Mouse (Mus musculus) neural tube, embryonic 15.5 days (tissue): Measurements from ENCODE around the gene Snx5. TPM values are rescaled to one million over a fixed set of nuclear protein-coding genes. Genes with fewer than 3 reads are reported as not detected.

Experiments used
- ATAC-seq: fragments of 200-750 bp; cut with Nextera tagmentation; 2 replicates; pipeline ENCODE4 v1.8.0; 2017; ENCODE audit warnings: mild to moderate bottlenecking, moderate TSS enrichment, moderate library complexity; ENCODE audit not compliant: low FRiP score
- H3K27ac ChIP-seq: fragments of 300-500 bp; sonication (generic); replicated peaks from 2 replicates; pipeline ENCODE4 v1.5.1; 2015; ENCODE audit warnings: mild to moderate bottlenecking, inconsistent platforms
- H3K27me3 ChIP-seq: fragments of 300-500 bp; sonication (generic); replicated peaks from 2 replicates; pipeline ENCODE4 v1.6.1; 2015; ENCODE audit warnings: inconsistent platforms
- H3K36me3 ChIP-seq: fragments of 300-500 bp; sonication (generic); 2 replicates; pipeline ENCODE4 v1.6.1; 2015; ENCODE audit warnings: inconsistent platforms
- H3K4me1 ChIP-seq: fragments of 300-500 bp; sonication (generic); 2 replicates; pipeline ENCODE4 v1.6.1; 2015; ENCODE audit warnings: inconsistent platforms
- H3K4me2 ChIP-seq: fragments of 300-500 bp; sonication (generic); 2 replicates; pipeline ENCODE4 v1.6.1; 2015; ENCODE audit warnings: inconsistent platforms, mild to moderate bottlenecking, moderate library complexity
- H3K4me3 ChIP-seq: fragments of 300-500 bp; sonication (generic); replicated peaks from 2 replicates; pipeline ENCODE4 v1.5.1; 2015; ENCODE audit warnings: mild to moderate bottlenecking, inconsistent platforms
- H3K9ac ChIP-seq: fragments of 300-500 bp; sonication (generic); replicated peaks from 2 replicates; pipeline ENCODE4 v1.6.1; 2015; ENCODE audit warnings: mild to moderate bottlenecking, inconsistent platforms
- H3K9me3 ChIP-seq: fragments of 300-500 bp; sonication (generic); replicated peaks from 2 replicates; pipeline ENCODE4 v1.6.1; 2016; ENCODE audit warnings: inconsistent platforms
- WGBS: fragments of 180-500 bp; shearing (Covaris S2); methylation state at CpG from one replicate; pipeline ENCODE4 v1.1.7; 2015; ENCODE audit warnings: mixed read lengths; 5-methylcytosine and 5-hydroxymethylcytosine counted together
- polyA plus RNA-seq: library from polyadenylated mRNA; unstranded; fragments of >200 nt; fragmentation: Nextera tagmentation; extraction: Ambion mirVana; gene quantifications from 2 replicates; pipeline ENCODE4 v1.2.1, GENCODE M21; 2015

The Snx5 gene
- polyA plus RNA-seq: 74.4 and 93.8 TPM in 2 replicates

GRCm38 (mm10) chr2:144270507-144271420 is at the start of gene Snx5, which contains the start of gene Mgme1:
Snx5 (minus strand) TSS chr2:144270906.
Mgme1 (plus strand) TSS chr2:144270663.
- Histone ChIP-seq H3K36me3 (no peaks in the 10 kb centered on the region), H3K4me3 (peak within 1 kb of the TSS; percentile 63), H3K9ac (peak within 1 kb of the TSS; percentile 90), H3K27me3 (no peaks in the 10 kb centered on the region), H3K27ac (peak within 1 kb of the TSS; percentile 96), H3K4me2 (peak within 1 kb of the TSS; percentile 83), H3K4me1 (peaks cover 33% of the 10 kb centered on the region), H3K9me3 (no peaks in the 10 kb centered on the region)
- peak; percentile 99 for ATAC-seq
- WGBS: 1% methylated on average over 84 of the region's 93 CpGs

- Histone ChIP-seq H3K4me2 (no peak overlapping the region), H3K4me3 (no peak overlapping the region), H3K9ac (no peak overlapping the region), H3K9me3 (no peaks in the 10 kb centered on the region), H3K27me3 (no peaks in the 10 kb centered on the region), H3K36me3 (no peaks in the 10 kb centered on the region), H3K27ac (no peak overlapping the region), H3K4me1 (no peaks in the 10 kb centered on the region)
- no peak for ATAC-seq
- 93% methylated on average over 2 of the region's 2 CpGs for WGBS
Measured at GRCm38 (mm10) chr2:144311372-144311771, 40.7 kb upstream of the Snx5 start.

GRCm38 (mm10) chr2:144310273-144310672 is 39.6 kb upstream of the Snx5 start:
- H3K36me3 ChIP-seq: no peaks in the 10 kb centered on the region
- H3K4me3 ChIP-seq: no peak overlapping the region
- H3K4me1 ChIP-seq: no peaks in the 10 kb centered on the region
- H3K9ac ChIP-seq: no peak overlapping the region
- H3K27ac ChIP-seq: no peak overlapping the region
- H3K27me3 ChIP-seq: no peaks in the 10 kb centered on the region
- WGBS: 55% methylated on average over 5 of the region's 5 CpGs
- no peaks in the 10 kb centered on the region for H3K9me3 ChIP-seq
- H3K4me2 ChIP-seq: no peak overlapping the region
- no peak for ATAC-seq

- no peak overlapping the region for H3K9ac ChIP-seq
- H3K27ac ChIP-seq: no peak overlapping the region
- no peak overlapping the region for H3K4me2 ChIP-seq
- no peaks in the 10 kb centered on the region for H3K9me3 ChIP-seq
- H3K4me3 ChIP-seq: no peak overlapping the region
- no peaks in the 10 kb centered on the region for H3K4me1 ChIP-seq
- no peak for ATAC-seq
- no peaks in the 10 kb centered on the region for H3K27me3 ChIP-seq
- 57% methylated on average over 8 of the region's 8 CpGs for WGBS
- no peaks in the 10 kb centered on the region for H3K36me3 ChIP-seq
Measured at GRCm38 (mm10) chr2:144308561-144308960, 37.9 kb upstream of the Snx5 start.

GRCm38 (mm10) chr2:144305721-144306294 is 35.1 kb upstream of the Snx5 start:
- H3K9ac ChIP-seq: no peak overlapping the region
- H3K36me3 ChIP-seq: no peaks in the 10 kb centered on the region
- no peaks in the 10 kb centered on the region for H3K27me3 ChIP-seq
- 68% methylated on average over 18 of the region's 18 CpGs for WGBS
- ATAC-seq: no peak
- H3K4me1 ChIP-seq: no peaks in the 10 kb centered on the region
- H3K27ac ChIP-seq: no peak overlapping the region
- H3K4me2 ChIP-seq: no peak overlapping the region
- no peaks in the 10 kb centered on the region for H3K9me3 ChIP-seq
- no peak overlapping the region for H3K4me3 ChIP-seq

GRCm38 (mm10) chr2:144301101-144301500 is 30.4 kb upstream of the Snx5 start:
- WGBS: 95% methylated on average over 11 of the region's 11 CpGs
- Histone ChIP-seq H3K9ac (no peak overlapping the region), H3K4me2 (no peak overlapping the region)

GRCm38 (mm10) chr2:144299749-144300669 is 29.3 kb upstream of the Snx5 start:
- Histone ChIP-seq H3K27ac (no peak overlapping the region), H3K9me3 (no peaks in the 10 kb centered on the region), H3K4me2 (no peak overlapping the region), H3K36me3 (no peaks in the 10 kb centered on the region), H3K4me1 (no peaks in the 10 kb centered on the region), H3K4me3 (no peak overlapping the region), H3K9ac (no peak overlapping the region), H3K27me3 (no peaks in the 10 kb centered on the region)
- 74% methylated on average over 9 of the region's 9 CpGs for WGBS
- no peak for ATAC-seq

More at GRCm38 (mm10) chr2:144301101-144301500, 30.4 kb upstream of the Snx5 start:
- no peak overlapping the region for H3K4me3 ChIP-seq
- no peaks in the 10 kb centered on the region for H3K4me1 ChIP-seq
- H3K9me3 ChIP-seq: no peaks in the 10 kb centered on the region
- no peak overlapping the region for H3K27ac ChIP-seq
- no peaks in the 10 kb centered on the region for H3K36me3 ChIP-seq
- no peak for ATAC-seq
- no peaks in the 10 kb centered on the region for H3K27me3 ChIP-seq

- H3K4me1 ChIP-seq: no peaks in the 10 kb centered on the region
- no peak overlapping the region for H3K4me3 ChIP-seq
- no peaks in the 10 kb centered on the region for H3K9me3 ChIP-seq
- H3K9ac ChIP-seq: no peak overlapping the region
- no peaks in the 10 kb centered on the region for H3K36me3 ChIP-seq
- no peaks in the 10 kb centered on the region for H3K27me3 ChIP-seq
- H3K4me2 ChIP-seq: no peak overlapping the region
- WGBS: 65% methylated on average over 9 of the region's 9 CpGs
- ATAC-seq: no peak
- no peak overlapping the region for H3K27ac ChIP-seq
Measured at GRCm38 (mm10) chr2:144295145-144295735, 24.5 kb upstream of the Snx5 start.

- Histone ChIP-seq H3K27me3 (no peaks in the 10 kb centered on the region), H3K27ac (no peak overlapping the region), H3K9me3 (no peaks in the 10 kb centered on the region), H3K4me3 (no peak overlapping the region), H3K36me3 (no peaks in the 10 kb centered on the region), H3K4me2 (no peak overlapping the region), H3K4me1 (no peaks in the 10 kb centered on the region), H3K9ac (no peak overlapping the region)
- ATAC-seq: no peak
- WGBS: 84% methylated on average over 11 of the region's 11 CpGs
Measured at GRCm38 (mm10) chr2:144291600-144292305, 21.0 kb upstream of the Snx5 start.

- Histone ChIP-seq H3K4me3 (no peak overlapping the region), H3K27ac (no peak overlapping the region), H3K9me3 (no peaks in the 10 kb centered on the region), H3K4me1 (no peaks in the 10 kb centered on the region), H3K27me3 (no peaks in the 10 kb centered on the region), H3K4me2 (no peak overlapping the region), H3K9ac (no peak overlapping the region), H3K36me3 (no peaks in the 10 kb centered on the region)
- no peak for ATAC-seq
- 90% methylated on average over 7 of the region's 7 CpGs for WGBS
Measured at GRCm38 (mm10) chr2:144290321-144290720, 19.6 kb upstream of the Snx5 start.
